Mouse (Mus musculus): ENCODE measurements around the gene Gm11555.
"Not testable (repeated sequence)": the region's sequence is repeated elsewhere in the genome, so short reads cannot be mapped to it uniquely, and the experiment has no call there.

Gene Gm11555

DNA sequence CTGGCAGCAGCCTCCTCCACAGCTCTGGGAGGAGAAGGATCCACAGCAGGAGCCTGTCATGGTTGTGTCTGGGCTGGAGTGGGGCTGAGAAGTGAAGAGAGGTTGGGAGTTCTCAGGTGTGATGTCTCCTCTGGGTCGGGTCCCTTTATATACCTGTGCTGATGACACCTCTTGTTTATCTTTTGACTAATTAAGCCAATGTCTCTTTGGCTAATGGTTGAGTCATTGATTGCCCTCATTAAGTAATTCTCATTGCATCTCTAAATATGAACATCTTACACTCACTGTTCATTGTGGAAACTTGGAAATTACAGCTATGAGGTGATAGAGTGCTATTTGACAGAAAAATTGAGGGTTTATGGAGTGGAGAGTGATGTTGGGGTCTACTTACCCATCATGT lies 46.8 kb downstream of the Gm11555 start, which contains the start of gene Gm11938:
TSS of gene Gm11938 (minus strand) at position 101 of the 400 bp plus-strand sequence.
- intact Hi-C loops (cut with DNase I), result not testable (repeated sequence)

Measured in adrenal gland (tissue).